Mouse (Mus musculus) thymus, postnatal 0 days (tissue): Measurements from ENCODE around the gene Cd1d1. TPM values are rescaled to one million over a fixed set of nuclear protein-coding genes. Genes with fewer than 3 reads are reported as not detected.

Source experiments
- DNase-seq: peaks from one replicate; pipeline ENCODE4 v3.0.0-alpha.2; 2015; ENCODE audit warnings: low spot score
- polyA plus RNA-seq: library from polyadenylated mRNA; unstranded; fragments of >200 nt; fragmentation: Nextera tagmentation; extraction: Ambion mirVana; gene quantifications from 2 replicates; pipeline ENCODE4 v1.2.1, GENCODE M21; 2015

Cd1d1 gene
- polyA plus RNA-seq, 1 experiment from 2014 or later: 69.0 TPM

- DNase-seq: no peak
Observed at GRCm38 (mm10) chr3:86962665-86963435, 36.4 kb downstream of the Cd1d1 start.

- DNase-seq: peak; percentile 79
Observed at GRCm38 (mm10) chr3:86961395-86961669, 37.9 kb downstream of the Cd1d1 start.

DNA sequence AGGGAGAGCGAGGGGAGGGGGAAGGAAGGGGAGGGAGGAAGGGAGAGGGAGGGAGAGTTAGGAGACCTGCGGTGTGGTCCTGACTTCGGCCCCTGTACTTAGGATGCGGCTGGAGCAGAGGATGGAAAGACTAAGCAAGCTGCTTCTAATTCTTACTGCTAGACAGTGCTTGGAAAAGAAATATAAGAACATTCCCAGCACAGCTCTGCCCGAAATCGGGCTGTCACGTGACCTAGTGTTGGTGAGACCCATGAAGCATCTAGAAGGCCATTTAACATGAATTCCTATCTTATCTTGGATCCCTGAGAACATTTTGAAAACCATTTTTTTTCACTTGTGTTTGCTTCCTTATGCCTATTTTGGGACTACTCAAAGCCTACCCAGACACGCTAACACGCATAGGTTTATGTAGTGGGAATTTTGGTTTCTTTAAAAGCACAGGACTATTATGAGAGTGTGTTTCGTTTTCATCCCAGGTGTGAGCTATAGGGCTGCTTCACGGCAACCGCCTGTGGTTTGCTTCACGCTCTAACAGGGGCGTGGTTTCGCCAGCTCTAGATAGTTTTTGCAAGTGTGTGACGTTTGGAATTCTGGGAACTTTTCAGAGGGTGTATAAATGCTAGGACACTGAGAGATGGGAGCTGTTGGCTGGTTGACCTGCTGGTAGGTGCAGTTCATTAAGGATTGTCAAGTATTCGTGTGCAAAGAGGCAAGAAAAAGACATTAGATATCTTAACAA, 38.4 kb downstream of the Cd1d1 start:
- peak; percentile 81 for DNase-seq

- peak; percentile 14 for DNase-seq
Observed at GRCm38 (mm10) chr3:86959088-86959487, 40.2 kb downstream of the Cd1d1 start.

DNA sequence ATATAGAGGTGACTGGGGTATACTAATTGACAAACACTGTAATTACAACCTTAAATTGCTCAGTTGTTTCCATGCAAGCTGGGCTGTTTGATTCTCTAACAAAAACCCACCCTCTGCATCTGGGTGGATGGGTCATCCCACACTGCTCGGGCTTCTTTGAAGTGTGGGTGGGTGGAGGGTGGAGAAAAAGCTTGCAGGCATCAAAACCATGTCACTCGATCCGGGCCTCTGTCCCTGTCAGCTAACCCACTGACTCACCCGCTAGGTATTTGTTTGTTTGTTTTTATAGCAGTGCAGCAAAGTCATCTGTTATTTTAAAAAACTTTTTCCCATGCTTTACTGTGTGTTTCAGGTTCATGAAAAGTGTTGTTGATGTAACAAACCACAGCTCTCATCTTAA, 43.9 kb downstream of the Cd1d1 start:
- DNase-seq: peak; percentile 33

- no peak for DNase-seq
Observed at GRCm38 (mm10) chr3:86954521-86954920, 44.7 kb downstream of the Cd1d1 start.

DNA sequence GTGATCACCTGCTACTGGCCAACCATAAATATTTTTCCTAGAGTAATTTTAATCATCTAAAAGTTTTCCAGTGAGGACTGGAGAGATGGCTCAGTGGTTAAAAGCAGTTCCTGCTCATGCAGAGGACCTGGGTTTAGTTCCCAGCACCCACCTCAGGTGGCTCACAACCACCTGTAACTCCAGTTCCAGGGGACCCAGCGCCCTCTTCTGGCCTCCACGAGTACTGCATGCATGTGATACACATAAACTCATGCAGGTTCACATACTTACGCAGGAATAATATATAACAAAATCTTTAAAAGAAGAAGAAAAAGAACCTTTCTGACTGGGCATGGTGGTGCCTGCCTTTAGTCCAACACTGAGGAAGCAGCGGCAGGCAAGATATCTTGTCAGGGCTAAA, 45.4 kb downstream of the Cd1d1 start:
- no peak for DNase-seq

GRCm38 (mm10) chr3:86950652-86951051, 48.6 kb downstream of the Cd1d1 start:
- no peak for DNase-seq

Other genes starting within 250 kb of the Cd1d1 start
- 12.2 and 15.5 TPM in 2 replicates for gene Dclk2, start 78.6 kb downstream of the Cd1d1 start, polyA plus RNA-seq
- 1.2 and 1.3 TPM in 2 replicates for gene Kirrel, start 175.3 kb upstream of the Cd1d1 start, polyA plus RNA-seq